In genomic region chr1:76143516-76143915, GRCm38 (mm10) we compare ENCODE assay signal across 24 mouse cellular contexts.
DNase-seq lines count a peak whose midpoint lies in the region; ATAC-seq and TF ChIP-seq lines count a peak whose summit lies in the region.
"Had no signal": no experiment of that assay in that cellular context is flagged by ENCODE, and none has a peak within 500 bp of the region (broad histone marks: within the 10 kb centered on the region; RNA-seq: fewer than 3 reads in every experiment).

No protein-coding gene starts in this region.

- no peaks in the 10 kb centered on the region for H3K27me3 ChIP-seq in midbrain, postnatal 0 days (ENCODE audit: insufficient read depth, low read length)
- no peaks in the 10 kb centered on the region for H3K27me3 ChIP-seq in midbrain, embryonic 14.5 days (ENCODE audit: control insufficient read depth, insufficient read depth, low read length)
- H3K27me3 ChIP-seq in stomach, postnatal 0 days (ENCODE audit: control insufficient read depth, insufficient read depth, low read length): no peaks in the 10 kb centered on the region
- H3K27me3 ChIP-seq: forebrain, embryonic 12.5 days; forebrain, embryonic 15.5 days; heart, embryonic 13.5 days had no signal

- peak; percentile 35 for TF ChIP-seq CTCF in layer of hippocampus, adult 2 months (conservative IDR thresholded peaks at IDR 0.05)
- peak; percentile 28; the same call in 1 of the 2 replicates for TF ChIP-seq CTCF in midbrain, postnatal 0 days (IDR thresholded peaks at IDR 0.05)
- 0 out of 2 replicates have a peak, but pooled peaks have one; percentile 3 for TF ChIP-seq CTCF in stomach, postnatal 0 days (IDR thresholded peaks at IDR 0.05; ENCODE audit: low read depth)

- no peak for ATAC-seq in midbrain, postnatal 0 days (ENCODE audit: low FRiP score)
- ATAC-seq in midbrain, embryonic 14.5 days (ENCODE audit: low FRiP score, low TSS enrichment): no peak
- no peak for ATAC-seq in stomach, postnatal 0 days (ENCODE audit: low FRiP score, low TSS enrichment)
- ATAC-seq: activated CD4-positive, CD25-positive, alpha-beta regulatory T cell, adult 4 months; CD4-positive, CD25-positive, alpha-beta regulatory T cell, adult 4 months; forebrain, embryonic 15.5 days; hindbrain, postnatal 0 days had no signal

- no peak overlapping the region for H3K4me2 ChIP-seq in midbrain, postnatal 0 days (ENCODE audit: low read depth, low read length, poor library complexity, severe bottlenecking)
- no peak overlapping the region for H3K4me2 ChIP-seq in midbrain, embryonic 14.5 days (ENCODE audit: low read length)
- H3K4me2 ChIP-seq in stomach, postnatal 0 days (replicated peaks; ENCODE audit: low read depth): no peak overlapping the region
- H3K4me2 ChIP-seq: forebrain, embryonic 12.5 days; forebrain, embryonic 15.5 days; heart, embryonic 13.5 days; hindbrain, embryonic 14.5 days had no signal

- no peak for DNase-seq in layer of hippocampus, adult 2 months (ENCODE audit: low spot score in 2 of 2)
- no peak for DNase-seq in layer of hippocampus, adult 11-12 months (ENCODE audit: low spot score)
- no peak for DNase-seq in midbrain, postnatal 0 days (ENCODE audit: low spot score)
- DNase-seq in midbrain, embryonic 14.5 days: no peak
- no peak for DNase-seq in stomach, postnatal 0 days (ENCODE audit: low spot score)
- no peak for DNase-seq in yolk sac, embryonic 10.5 days (ENCODE audit: low spot score)
- DNase-seq: adrenal gland, adult 8-10 months; adrenal gland, postnatal 36 days; cerebellum, adult 18-20 months; cerebellum, adult 9-10 months; cerebellum, postnatal 14 days; gastrocnemius, postnatal 10 days; gastrocnemius, postnatal 36 days; heart, adult 2 months; heart, postnatal 14 days; heart, postnatal 4 days had no signal

- no peak for TF ChIP-seq EP300 in stomach, postnatal 0 days (optimal IDR thresholded peaks at IDR 0.05)

- H3K4me3 ChIP-seq in layer of hippocampus, adult 2 months: no peak overlapping the region
- H3K4me3 ChIP-seq in midbrain, postnatal 0 days (ENCODE audit: low read depth, low read length): no peak overlapping the region
- H3K4me3 ChIP-seq in midbrain, embryonic 14.5 days (replicated peaks; ENCODE audit: low read depth, low read length): no peak overlapping the region
- no peak overlapping the region for H3K4me3 ChIP-seq in stomach, postnatal 0 days (ENCODE audit: low read depth, low read length)
- H3K4me3 ChIP-seq: forebrain, embryonic 12.5 days; forebrain, embryonic 15.5 days; heart, adult 2 months; heart, embryonic 10.5 days; heart, embryonic 13.5 days had no signal

- H3K9me3 ChIP-seq in midbrain, postnatal 0 days (ENCODE audit: low read length): no peaks in the 10 kb centered on the region
- H3K9me3 ChIP-seq in midbrain, embryonic 14.5 days (ENCODE audit: control insufficient read depth, low read length): no peaks in the 10 kb centered on the region
- H3K9me3 ChIP-seq in stomach, postnatal 0 days (ENCODE audit: control insufficient read depth, low read length): no peaks in the 10 kb centered on the region
- H3K9me3 ChIP-seq: forebrain, embryonic 12.5 days; forebrain, embryonic 15.5 days; heart, embryonic 10.5 days; heart, embryonic 13.5 days had no signal

- H3K27ac ChIP-seq in layer of hippocampus, adult 2 months: no peak overlapping the region
- no peak overlapping the region for H3K27ac ChIP-seq in midbrain, postnatal 0 days (ENCODE audit: low read depth, low read length)
- no peak overlapping the region for H3K27ac ChIP-seq in midbrain, embryonic 14.5 days (replicated peaks; ENCODE audit: low read depth, low read length)
- no peak overlapping the region for H3K27ac ChIP-seq in stomach, postnatal 0 days (replicated peaks)
- H3K27ac ChIP-seq: forebrain, embryonic 12.5 days; forebrain, embryonic 15.5 days; heart, adult 2 months; heart, embryonic 10.5 days; heart, embryonic 13.5 days; hindbrain, embryonic 14.5 days; hindbrain, postnatal 0 days had no signal

- no peaks in the 10 kb centered on the region for H3K4me1 ChIP-seq in midbrain, postnatal 0 days (ENCODE audit: insufficient read depth, low read length)
- no peaks in the 10 kb centered on the region for H3K4me1 ChIP-seq in midbrain, embryonic 14.5 days (ENCODE audit: control insufficient read depth, insufficient read depth, low read length)
- no peaks in the 10 kb centered on the region for H3K4me1 ChIP-seq in stomach, postnatal 0 days (replicated peaks; ENCODE audit: control insufficient read depth, insufficient read depth)
- H3K4me1 ChIP-seq: forebrain, embryonic 12.5 days; forebrain, embryonic 15.5 days; heart, embryonic 10.5 days; heart, embryonic 13.5 days had no signal

- 63% methylated on average over 5 of the region's 5 CpGs for WGBS in midbrain, postnatal 0 days
- WGBS in midbrain, embryonic 14.5 days: 66% methylated on average over 5 of the region's 5 CpGs
- WGBS in stomach, postnatal 0 days: 80% methylated on average over 5 of the region's 5 CpGs

- H3K9ac ChIP-seq in midbrain, postnatal 0 days (replicated peaks; ENCODE audit: low read length, poor library complexity, severe bottlenecking): no peak overlapping the region
- H3K9ac ChIP-seq in midbrain, embryonic 14.5 days (replicated peaks; ENCODE audit: low read length): no peak overlapping the region
- no peak overlapping the region for H3K9ac ChIP-seq in stomach, postnatal 0 days (ENCODE audit: low read length)
- H3K9ac ChIP-seq: forebrain, embryonic 12.5 days; forebrain, embryonic 15.5 days; heart, embryonic 13.5 days; hindbrain, embryonic 14.5 days had no signal

- H3K36me3 ChIP-seq in midbrain, postnatal 0 days (ENCODE audit: insufficient read depth, low read length): no peaks in the 10 kb centered on the region
- no peaks in the 10 kb centered on the region for H3K36me3 ChIP-seq in midbrain, embryonic 14.5 days (ENCODE audit: control insufficient read depth, insufficient read depth, low read length)
- no peaks in the 10 kb centered on the region for H3K36me3 ChIP-seq in stomach, postnatal 0 days (ENCODE audit: control insufficient read depth, insufficient read depth, low read length)
- H3K36me3 ChIP-seq: forebrain, embryonic 12.5 days; forebrain, embryonic 15.5 days; heart, embryonic 10.5 days; heart, embryonic 13.5 days had no signal
